Mouse (Mus musculus) thymus, adult 2 months (tissue): ENCODE data around the gene Tmem62.

Experiments
- CTCF ChIP-seq: fragments of 200-500 bp; IDR thresholded peaks from 2 replicates; pipeline ENCODE4 v1.5.1; 2012; ENCODE audit warnings: mild to moderate bottlenecking, control low read depth, low read length, moderate library complexity, borderline replicate concordance; ENCODE audit not compliant: control insufficient read depth, poor library complexity, insufficient read depth; ENCODE audit errors: extremely low read depth
- POLR2A ChIP-seq: fragments of 200-500 bp; IDR thresholded peaks from 2 replicates; pipeline ENCODE4 v1.6.1; 2012; ENCODE audit warnings: mild to moderate bottlenecking, low read length, control low read depth, moderate library complexity; ENCODE audit not compliant: control insufficient read depth, poor library complexity, insufficient read depth; ENCODE audit errors: extremely low read depth

- no peak for TF ChIP-seq CTCF
- no peak for TF ChIP-seq POLR2A
Measured at GRCm38 (mm10) chr2:120952176-120952938, 24.5 kb upstream of the Tmem62 start.
